Mouse (Mus musculus): Measurements from ENCODE around the gene Def6. TPM values are rescaled to one million over a fixed set of nuclear protein-coding genes. Genes with fewer than 3 reads are reported as not detected.
"Not testable (repeated sequence)": the region's sequence is repeated elsewhere in the genome, so short reads cannot be mapped to it uniquely, and the experiment has no call there.

The Def6 gene
- total RNA-seq, 2 experiments from 2014 or later = 0.97 to 1.9 TPM

DNA sequence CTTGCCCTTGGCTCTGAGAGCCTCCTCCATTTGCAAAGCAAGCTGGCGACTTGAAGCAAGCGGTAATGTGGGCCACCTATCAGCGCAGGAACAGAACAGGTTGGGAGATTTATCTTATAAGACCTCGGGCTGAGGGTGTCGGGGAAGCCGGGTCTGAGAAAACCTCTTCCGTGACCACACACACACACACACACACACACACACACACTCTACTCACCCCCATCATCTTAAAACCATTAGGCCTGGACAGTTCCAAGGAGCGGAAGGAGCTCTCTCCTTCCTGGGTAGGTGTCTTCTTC lies 685 bp downstream of the Def6 start:
- DNase-seq = no peak

DNA sequence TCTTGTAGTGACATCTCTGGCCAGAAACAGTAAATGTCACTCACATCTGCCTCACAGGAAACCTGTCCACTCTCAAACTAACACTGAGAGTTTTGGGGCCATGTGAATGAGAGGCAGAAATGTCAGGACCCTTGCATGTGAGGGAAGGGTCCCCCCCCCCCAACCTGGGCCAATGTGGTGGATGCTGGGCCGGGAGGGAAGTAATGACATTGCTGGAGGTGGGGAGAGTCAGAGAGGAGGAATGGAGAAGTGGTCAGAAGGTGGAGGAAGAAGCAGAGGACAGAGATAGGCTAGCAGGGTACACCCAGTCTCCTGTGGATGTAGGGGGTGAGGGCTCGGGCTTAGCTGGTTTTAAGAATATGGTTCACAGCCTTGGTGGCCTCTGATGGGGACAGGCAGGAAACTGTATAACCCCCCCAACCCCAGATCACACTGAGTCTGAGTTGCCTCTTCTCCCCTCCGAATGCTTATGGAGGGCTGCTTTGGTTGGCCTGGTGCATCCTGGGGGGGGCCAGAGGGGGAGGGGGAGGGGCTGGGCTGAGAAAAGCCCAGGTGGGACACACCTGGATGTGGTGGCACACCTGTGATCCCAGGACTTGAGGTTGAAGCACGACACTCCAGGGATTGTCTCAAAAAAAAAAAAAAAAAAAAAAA lies 2.0 kb downstream of the Def6 start:
- DNase-seq = no peak

DNA sequence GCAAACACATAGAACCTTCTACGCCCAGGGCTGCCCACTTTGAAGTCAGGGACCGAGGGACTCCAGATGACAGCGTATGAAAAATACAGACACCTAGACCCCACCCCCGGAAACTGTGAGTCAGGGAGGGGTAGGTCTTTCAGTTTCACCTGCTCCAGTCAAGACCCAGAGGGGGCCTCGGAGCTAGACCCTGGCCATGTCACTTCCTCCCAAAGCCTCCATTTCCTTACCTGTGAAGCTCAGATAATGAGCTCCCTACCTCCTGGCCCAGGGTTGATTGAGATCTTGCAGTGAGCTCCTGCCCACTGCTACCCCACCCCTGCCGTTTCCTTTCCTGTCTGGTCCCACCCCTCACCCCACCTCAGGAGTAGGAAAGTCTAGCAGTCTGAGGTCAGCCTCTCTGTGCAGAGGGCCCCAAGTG lies 4.4 kb downstream of the Def6 start:
- DNase-seq = no peak

DNA sequence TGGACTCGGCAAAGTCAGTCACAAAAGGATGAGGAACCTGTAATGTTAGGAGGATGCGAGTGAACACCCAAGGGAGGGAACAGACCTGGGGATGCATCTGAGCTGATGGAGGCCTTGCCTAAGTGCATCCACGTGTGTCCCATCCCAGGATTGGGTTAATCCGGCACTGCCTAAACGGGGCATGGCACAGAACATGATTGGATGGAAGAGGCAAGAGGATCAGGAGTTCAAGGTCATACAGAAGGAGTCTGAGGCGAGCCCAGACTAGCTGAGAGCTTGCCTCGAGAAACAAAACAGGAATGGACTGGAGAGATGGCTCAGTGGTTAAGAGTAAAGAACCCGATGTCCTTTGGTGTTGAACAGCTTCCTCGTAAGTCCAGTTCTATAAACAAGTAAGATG lies 4.8 kb downstream of the Def6 start:
- DNase-seq = no peak

DNA sequence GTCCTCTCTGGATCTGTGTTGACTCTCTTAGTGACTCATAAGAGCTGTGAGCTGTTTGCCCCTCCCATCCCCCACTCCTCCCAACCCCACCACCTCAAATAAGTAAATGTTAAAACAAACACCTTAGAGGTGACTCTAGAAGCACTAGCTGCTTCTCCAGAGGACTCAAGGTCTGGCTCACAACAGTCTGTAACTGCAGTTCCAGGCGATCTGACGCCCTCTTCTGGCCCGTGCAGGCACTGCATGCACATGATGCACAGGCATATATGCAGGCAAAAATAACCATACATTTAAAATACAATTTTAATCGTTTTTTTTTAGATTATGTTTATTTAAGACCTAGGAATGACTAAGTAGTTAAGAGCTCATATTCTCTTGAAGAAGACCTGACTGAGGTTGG lies 5.7 kb downstream of the Def6 start:
- no peak for DNase-seq

DNA sequence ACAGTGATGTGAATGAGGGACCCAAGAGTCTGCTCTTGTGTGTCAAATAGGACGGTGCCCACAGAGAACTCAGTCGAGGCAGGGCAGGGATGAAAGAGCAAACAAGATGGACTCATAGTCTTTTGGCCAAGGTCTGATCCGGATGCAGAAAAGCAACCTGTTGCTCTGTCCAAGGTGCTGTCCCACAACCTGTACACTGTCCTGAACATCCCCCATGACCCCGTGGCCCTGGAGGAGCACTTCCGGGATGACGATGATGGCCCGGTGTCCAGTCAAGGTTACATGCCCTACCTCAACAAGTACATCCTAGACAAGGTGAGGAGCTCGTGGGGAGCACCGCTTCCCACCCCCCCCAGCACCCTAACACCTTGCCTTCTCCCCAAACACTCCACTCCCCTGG lies 9.2 kb downstream of the Def6 start:
- no peak for DNase-seq

DNA sequence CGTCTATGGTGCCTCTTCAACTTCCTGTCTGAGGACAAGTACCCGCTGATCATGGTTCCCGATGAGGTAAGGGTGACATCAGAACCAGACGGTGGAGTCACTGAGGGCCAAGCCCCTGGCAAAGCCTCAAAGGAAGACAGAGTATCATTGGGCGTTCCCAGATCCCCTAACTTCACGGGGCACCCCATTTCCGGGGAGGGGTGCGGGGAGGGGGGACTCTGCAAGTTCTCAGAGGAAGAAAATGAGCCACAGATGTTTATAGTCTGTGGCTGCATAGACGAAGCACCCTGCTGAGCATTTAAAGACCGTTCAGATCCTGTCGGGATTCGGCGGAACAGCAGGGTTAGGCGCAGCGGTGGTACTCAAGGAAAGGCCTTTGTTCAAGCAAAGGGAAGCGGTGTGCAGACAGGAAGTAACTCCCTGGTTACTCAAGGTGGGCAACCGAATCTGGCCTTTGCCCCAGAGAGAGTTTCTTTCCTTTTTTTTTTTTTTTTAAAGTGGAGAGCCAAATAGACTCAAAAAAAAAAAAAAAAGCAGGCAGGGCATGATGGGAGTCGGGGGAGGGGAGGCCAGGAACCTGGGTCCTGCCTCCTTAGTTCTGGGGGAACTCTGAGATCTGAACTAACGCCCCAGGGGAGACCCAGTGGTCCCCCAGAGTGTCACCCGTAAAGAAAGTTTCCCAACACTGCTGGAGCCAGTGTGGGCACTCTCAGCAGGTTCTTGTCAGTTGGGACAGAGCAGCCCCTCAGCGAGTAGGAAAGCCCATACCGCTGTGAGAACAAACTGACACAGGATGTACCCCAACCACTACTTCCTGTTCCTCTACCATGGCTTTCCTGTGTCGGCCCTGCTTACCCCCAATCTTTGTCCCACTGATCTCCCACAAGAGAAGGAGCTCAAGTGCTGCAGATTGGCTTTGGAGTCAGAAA lies 10.4 kb downstream of the Def6 start:
- DNase-seq = no peak

DNA sequence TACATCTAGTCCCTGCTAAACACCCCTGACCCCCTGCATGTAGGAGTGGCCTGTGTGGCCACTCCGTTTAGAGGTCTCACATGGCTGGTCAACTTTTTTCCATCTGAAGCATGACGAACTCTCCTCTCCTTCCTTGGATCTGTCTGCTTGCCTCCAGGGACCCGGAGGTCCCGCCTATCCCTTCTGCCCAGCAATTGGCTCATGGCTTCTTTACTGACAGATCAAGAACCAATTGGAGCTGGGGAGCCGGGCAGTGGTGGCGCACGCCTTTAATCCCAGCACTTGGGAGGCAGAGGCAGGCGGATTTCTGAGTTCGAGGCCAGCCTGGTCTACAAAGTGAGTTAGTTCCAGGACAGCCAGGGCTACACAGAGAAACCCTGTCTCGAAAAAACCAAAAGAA lies 14.9 kb downstream of the Def6 start:
- DNase-seq = not testable (repeated sequence)

DNA sequence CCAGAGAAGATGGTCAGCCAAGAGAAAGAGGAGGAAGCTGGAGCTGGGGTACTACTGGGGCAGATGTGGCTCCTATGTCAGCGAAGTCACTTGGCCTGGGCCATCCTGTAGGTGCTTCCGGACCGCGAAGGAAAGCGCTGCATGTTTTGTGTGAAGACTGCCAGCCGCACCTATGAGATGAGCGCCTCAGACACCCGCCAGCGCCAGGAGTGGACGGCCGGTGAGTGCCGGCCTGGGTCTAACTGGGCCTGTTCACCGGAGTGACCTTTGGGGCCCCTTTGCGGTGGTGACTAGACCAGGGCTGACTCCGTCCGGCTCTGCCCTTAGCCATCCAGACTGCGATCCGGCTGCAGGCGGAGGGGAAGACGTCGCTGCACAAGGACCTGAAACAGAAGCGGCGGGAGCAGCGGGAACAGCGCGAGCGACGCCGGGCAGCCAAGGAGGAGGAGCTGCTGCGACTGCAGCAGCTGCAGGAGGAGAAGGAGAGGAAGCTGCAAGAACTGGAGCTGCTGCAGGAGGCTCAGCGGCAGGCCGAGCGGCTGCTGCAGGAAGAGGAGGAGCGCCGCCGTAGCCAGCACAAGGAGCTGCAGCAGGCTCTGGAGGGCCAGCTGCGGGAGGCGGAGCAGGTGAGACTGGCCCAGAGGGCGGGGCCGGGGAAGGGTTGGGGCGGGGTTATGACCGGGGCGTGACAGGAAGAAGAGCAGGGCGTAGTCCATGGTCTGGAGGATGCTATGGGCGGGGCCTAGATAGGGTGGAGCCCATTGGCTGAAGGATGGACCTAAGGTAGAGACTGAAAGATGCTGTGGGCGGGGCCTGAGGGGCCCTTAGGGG lies 16.2 kb downstream of the Def6 start:
- DNase-seq = peak; percentile 98

DNA sequence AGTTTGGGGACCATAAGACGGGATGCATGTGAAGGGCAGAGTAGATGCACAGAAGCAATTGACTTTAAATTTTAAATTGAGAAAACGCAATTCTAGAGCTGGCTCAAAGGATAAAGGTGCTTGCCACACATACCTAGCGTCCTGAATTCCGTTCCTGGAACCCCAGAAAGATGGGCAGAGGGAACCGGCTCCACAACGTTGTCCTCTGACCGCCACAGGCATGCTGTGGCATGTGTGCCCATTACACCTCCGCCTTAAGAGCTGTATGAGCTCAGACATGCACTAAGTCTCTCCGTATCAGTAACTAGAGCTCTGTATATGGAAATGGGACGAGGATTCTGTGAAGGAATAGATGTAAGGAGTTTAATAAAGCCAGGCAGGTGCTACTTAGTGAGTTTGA lies 17.0 kb downstream of the Def6 start:
- DNase-seq = no peak

DNA sequence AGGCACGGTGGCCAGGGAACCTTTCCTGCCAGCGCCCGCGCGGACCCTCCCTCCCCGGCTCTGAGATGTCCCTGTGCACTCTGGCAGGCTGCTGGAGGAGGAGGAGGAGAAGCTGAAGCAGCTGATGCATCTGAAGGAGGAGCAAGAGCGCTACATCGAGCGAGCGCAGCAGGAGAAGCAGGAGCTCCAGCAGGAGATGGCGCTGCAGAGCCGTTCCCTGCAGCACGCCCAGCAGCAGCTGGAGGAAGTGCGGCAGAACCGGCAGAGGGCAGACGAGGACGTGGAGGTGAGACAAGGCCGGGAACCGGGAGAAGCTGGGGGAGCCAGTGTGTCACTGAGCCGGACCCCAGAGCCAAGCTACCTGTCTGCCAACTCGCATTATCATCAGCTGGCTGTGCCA lies 18.4 kb downstream of the Def6 start:
- DNase-seq = peak; percentile 91

DNA sequence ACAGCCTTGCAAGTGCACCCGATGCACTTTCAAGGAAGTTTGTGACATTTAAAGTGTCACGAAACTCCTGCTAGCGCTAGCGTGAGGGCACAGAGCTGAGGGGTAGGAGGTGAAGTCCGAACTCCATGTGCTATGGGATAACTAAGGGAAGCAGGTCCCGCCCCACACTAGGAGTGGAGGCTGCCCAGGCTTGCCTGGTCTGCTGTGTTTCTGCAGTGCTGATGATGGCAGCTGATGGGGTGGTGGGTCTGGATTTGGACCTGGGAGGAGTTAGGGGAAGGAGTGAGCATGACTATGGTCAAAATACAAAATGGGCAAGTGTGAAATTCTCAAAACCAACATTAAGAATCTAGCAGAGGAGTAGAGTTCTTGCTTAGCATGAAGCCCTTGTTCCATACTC lies 22.9 kb downstream of the Def6 start:
- no peak for DNase-seq

DNA sequence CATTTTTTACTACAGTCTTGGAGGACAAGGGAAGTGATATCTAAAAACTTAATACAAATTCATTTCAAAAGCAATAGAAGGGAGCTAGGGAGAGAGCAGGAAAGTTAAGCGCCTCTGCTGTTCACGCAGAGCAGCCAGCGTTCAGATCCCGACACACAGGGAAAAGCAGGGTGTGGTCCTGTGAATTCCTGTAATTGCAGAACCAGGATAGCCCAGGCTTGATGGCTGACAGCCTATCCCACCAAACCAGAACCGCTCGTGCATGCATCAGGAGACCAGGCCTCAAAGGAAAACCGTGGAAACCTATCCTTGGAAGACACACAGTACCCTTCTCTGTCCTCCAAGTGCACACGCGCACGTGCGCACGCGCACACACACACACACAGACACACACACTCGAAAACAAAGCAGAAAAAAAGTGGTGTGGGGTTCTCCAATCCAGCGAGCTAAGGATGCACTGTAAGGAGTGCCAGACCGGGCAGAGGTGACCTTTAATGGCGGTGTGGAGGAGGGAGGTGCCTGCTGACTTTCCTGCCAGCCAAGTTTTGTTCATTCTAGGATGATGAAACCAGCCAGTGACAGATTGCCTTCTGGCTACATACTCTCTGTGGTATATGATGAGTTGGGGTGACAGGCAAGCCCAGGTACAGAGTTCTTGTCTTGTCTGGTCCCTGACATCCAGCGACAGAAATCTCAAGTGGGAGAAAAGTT lies 23.6 kb downstream of the Def6 start:
- no peak for DNase-seq

DNA sequence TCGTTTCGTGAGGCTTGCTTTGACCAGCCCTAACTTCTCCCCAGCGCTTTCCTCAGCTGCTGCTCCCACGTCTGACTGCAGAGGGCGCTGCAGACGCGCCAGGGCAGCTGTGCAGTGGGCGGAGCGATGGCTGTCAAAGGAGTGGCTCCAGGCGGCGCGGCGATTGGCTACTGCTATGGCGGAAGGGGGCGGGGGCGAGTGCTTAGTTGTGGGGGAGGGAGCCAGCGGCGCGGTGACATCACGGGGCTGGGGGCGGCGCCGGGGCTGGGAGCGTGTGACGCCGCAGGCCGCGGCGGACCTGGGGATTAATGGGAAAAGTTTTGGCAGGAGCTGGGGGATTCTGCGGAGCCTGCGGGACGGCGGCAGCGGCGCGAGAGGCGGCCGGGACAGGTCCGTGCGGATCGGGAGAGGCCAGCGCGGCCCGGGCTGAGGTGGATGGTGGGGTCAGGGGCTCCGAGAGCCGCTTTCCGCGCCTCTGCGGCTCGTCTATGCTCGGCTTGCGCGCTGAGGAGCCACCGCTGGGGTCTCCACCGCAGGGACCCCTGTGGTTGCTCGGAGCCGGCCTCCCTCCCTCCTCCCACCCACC lies 25.0 kb downstream of the Def6 start, which contains the start of gene Ppard:
Gene Ppard (plus strand): TSS at position 226 of the 586 bp plus-strand sequence.
- peak; percentile 96 for DNase-seq

DNA sequence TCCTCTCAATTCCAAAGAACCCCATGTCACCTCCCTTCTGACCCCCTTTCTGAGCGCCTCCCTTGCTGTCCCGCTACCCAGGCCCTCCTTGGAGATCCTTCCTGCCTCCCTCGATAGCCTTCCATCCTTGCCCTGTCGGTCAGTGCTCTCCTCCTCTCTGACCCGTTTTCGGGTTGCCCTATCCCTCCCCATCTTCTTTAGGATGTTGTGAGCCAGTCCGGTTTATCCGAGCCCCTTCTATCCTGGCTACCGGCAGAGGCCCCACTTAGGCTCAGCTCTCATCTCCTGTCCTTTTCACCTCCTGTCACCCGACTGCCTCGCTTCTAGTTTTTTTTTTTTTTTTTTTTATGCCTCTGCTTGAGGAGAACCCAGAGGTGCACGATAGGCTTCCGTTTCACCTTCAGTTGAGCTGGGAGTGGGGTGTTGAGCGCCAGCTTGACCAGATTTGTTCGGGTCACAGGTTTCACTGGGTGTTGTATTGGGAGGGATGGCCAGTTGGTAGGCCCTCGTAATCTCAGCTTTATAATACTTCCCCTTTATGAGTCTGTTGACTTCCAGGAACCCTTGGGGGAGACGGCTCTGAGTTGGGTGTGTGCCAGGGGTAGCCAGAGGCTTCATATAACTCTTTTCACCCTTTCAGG lies 25.6 kb downstream of the Def6 start:
- DNase-seq = no peak

DNA sequence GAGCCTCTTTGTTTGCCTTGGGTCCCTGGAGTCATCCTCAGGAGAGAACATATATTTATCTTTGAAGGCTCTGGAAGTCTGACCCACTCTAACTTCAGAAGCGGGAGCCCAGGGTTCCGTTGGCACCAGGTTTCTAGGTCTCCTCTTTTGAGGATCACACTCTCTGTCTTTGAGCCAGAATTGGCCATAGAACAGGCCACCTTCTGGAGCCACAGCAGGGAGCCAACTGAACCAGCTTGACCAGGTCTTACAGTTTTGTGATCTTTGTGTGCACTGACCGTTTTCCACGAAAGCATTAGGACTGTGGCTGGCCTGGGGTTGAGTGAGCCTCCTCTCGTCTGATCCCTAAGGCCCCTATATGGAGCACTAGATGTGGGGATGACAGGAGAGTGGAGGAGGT lies 27.1 kb downstream of the Def6 start:
- DNase-seq = no peak

DNA sequence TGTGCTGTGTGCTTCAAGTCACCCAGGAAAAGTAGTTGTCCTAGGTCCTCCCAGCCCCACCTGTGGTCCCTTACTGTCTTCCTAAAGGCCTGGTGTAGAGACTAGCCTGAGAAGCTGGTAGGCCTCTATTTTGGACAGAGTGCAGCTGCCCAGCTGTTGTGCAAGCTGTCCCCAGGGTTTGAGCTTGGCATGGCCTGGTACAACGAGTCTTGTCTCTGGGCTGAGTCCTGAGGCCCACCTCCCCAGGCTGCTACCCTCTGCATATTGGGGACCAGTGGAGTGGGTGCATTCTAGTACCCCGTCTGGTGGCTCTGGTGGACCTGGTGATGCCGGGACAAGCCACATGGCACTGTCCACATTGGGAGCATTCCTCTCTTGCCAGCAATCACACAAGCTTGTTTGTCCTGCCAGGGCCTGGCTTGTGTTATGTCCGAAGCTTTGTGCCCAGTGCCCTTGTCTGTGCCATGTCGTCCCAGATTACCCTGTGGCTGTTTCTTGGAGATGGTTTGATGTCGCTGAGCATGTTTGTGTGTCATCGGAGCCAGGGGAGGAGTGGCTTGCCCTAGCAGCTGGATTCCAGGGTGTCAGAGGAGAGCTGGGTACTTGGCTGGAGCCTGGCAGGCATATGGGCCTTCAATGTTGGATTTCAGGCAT lies 28.5 kb downstream of the Def6 start:
- peak; percentile 86 for DNase-seq

DNA sequence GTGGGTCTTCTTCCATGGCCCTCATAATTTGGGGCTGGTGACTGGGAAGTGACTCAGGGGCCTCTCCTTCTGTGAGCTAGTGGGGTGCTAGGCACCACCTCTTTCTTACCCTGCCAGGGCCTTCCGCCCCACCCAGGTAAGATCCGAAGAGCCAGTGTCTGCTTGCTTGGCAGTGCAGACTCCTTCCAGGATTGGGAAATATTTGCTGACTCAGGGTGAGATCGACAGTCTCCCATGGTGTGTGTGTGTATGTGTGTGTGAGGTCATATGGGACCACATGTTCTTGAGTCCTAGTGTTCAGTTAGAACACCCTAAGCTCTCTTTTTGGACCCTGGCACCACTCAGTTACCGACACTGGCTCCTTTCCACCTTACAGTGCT lies 29.0 kb downstream of the Def6 start:
- no peak for DNase-seq

DNA sequence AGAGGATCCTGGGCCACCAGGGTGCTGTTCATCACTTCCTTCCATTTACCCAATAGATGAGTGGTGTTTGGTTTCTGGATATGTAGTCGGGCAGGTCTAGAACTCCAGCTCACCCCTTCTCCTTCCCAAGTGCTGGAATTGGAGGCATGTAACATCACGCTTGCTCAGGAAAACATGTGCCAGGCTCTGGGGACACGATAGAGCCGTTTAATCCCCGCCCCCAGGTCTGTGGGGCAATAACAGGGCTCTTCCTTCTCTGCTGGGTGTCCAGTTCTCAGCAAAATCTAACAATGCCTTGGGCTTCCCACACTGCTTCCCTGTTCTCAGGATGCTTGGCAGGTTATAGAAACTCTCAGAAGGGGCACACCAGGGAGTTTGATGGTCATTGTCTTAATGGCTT lies 29.8 kb downstream of the Def6 start:
- DNase-seq = no peak

DNA sequence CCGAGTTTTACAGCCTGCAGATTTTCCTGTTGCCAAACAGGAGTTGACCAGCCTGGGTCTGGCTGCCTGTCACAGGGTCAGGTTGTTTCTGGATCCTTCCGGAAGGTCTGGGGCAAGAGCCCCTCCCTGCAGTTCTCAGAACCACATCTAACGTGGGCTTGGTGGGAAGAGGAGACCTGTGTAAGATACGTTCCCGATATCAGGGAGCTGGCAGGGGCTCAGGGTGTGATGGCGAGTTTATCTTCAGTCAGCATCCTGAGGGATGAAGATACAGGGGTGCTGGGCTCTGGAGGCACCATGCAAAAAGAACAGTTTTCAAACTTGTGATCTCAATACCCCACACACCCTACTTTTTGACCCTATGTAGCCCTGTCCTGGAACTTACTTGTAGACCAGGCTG lies 30.3 kb downstream of the Def6 start:
- no peak for DNase-seq

DNA sequence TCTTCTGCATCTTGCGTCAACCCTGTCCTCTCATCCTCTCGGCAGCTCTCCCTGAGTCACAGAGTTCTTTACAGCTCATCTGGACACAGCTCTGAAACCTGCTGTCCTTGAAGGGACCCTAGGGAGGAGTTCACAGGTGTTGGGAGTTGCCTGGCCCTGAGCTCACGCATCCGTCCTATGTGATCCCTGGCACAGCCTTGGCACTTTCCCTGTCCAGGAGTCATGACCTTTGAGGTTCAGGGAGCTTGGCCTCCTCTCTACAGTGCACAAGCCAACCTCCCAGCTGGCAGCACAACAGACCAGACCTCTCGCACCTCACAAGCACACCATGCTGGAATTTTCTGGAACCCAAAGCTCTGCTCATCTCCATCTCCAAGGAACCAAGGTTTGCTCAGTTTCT lies 33.3 kb downstream of the Def6 start:
- DNase-seq = peak; percentile 51

Measured in gastrocnemius, postnatal 25 days (tissue).